Comparison of ENCODE assay signal across 25 mouse cellular contexts in the genomic region with DNA sequence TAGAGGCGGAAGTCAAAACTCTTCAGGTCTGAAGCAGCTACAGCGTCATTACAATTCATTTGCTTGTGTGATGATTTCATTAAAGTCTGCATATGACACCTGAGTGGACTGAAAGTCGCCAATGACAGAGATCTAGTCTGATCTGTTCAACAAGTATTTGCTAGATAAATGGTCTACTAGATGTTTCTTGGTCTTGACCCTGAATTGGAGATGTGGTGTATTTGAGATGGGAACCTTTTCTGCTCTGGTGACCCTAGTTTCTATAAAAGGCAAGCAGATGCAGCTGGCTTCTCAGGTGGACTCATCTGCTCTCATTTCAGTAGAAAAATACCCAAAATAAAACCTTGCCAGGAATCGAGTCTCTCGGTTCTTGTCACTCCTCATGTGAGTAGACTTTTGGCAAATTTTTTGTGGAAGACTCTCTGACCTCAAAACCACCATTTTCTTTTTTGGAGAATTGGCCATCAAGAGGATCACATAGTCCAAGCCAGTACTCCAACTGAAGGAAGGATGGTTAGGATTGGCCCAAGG. TPM values are rescaled to one million over a fixed set of nuclear protein-coding genes. Genes with fewer than 3 reads are reported as not detected.
DNase-seq lines count a peak whose midpoint lies in the region; ATAC-seq and TF ChIP-seq lines count a peak whose summit lies in the region.
"Had no signal": no experiment of that assay in that cellular context is flagged by ENCODE, and none has a peak within 500 bp of the region (broad histone marks: within the 10 kb centered on the region; RNA-seq: fewer than 3 reads in every experiment).

No protein-coding gene starts in this region.

- H3K4me3 ChIP-seq in CH12.LX (replicated peaks in 1 of 3; ENCODE audit: low read depth in 2 of 3, low read length in 2 of 3, poor library complexity in 1 of 3), result no peak overlapping the region
- no peak overlapping the region for H3K4me3 ChIP-seq in neural tube, embryonic 15.5 days (replicated peaks)
- H3K4me3 ChIP-seq in forebrain, embryonic 15.5 days, result no peak overlapping the region
- H3K4me3 ChIP-seq: embryonic facial prominence, embryonic 10.5 days; embryonic facial prominence, embryonic 12.5 days; forebrain, embryonic 13.5 days had no signal

- H3K4me1 ChIP-seq in CH12.LX (ENCODE audit: control insufficient read depth in 1 of 2, insufficient read depth in 2 of 2), result peaks cover 20 to 87% of the 10 kb centered on the region in 2 experiments
- H3K4me1 ChIP-seq in neural tube, embryonic 15.5 days, result no peaks in the 10 kb centered on the region
- H3K4me1 ChIP-seq in forebrain, embryonic 15.5 days, result no peaks in the 10 kb centered on the region
- H3K4me1 ChIP-seq: embryonic facial prominence, embryonic 10.5 days; embryonic facial prominence, embryonic 12.5 days; forebrain, embryonic 13.5 days had no signal

- H3K9ac ChIP-seq in CH12.LX (ENCODE audit: insufficient read depth, low read depth), result no peak overlapping the region
- no peak overlapping the region for H3K9ac ChIP-seq in neural tube, embryonic 15.5 days (replicated peaks)
- H3K9ac ChIP-seq in forebrain, embryonic 15.5 days (replicated peaks), result no peak overlapping the region
- H3K9ac ChIP-seq: embryonic facial prominence, embryonic 12.5 days; forebrain, embryonic 13.5 days had no signal

- no peak for TF ChIP-seq CTCF in CH12.LX (conservative IDR thresholded peaks at IDR 0.05 in 1 of 2, IDR thresholded peaks at IDR 0.05 in 1 of 2; ENCODE audit: low read depth in 2 of 2, low read length in 2 of 2)

- ATAC-seq in neural tube, embryonic 15.5 days (ENCODE audit: low FRiP score), result no peak
- no peak for ATAC-seq in forebrain, embryonic 15.5 days (replicated peaks)
- ATAC-seq: CD4-positive, CD25-positive, alpha-beta regulatory T cell, adult 4 months; forebrain, embryonic 13.5 days; forebrain, embryonic 16.5 days had no signal

- H3K36me3 ChIP-seq in CH12.LX (replicated peaks in 1 of 2; ENCODE audit: control insufficient read depth in 1 of 2, insufficient read depth in 1 of 2, low read length in 1 of 2), result peaks cover 11 to 77% of the 10 kb centered on the region in 2 experiments
- peaks cover 12% of the 10 kb centered on the region for H3K36me3 ChIP-seq in splenic B cell, adult 2 months (ENCODE audit: control insufficient read depth, insufficient read depth, low read length, poor library complexity, severe bottlenecking)
- H3K36me3 ChIP-seq in neural tube, embryonic 15.5 days, result no peaks in the 10 kb centered on the region
- no peaks in the 10 kb centered on the region for H3K36me3 ChIP-seq in forebrain, embryonic 15.5 days
- H3K36me3 ChIP-seq: embryonic facial prominence, embryonic 10.5 days; embryonic facial prominence, embryonic 12.5 days had no signal

- H3K79me2 ChIP-seq in CH12.LX (replicated peaks; ENCODE audit: control insufficient read depth, extremely low read depth, insufficient read depth, poor library complexity, severe bottlenecking), result peaks cover 80% of the 10 kb centered on the region

- peak; percentile 35 to 38 for DNase-seq in spleen, postnatal 36 days (ENCODE audit: low spot score in 2 of 2)
- DNase-seq in spleen, adult 18-20 months, result no peak
- DNase-seq in CH12.LX (ENCODE audit: extremely low read depth), result peak; percentile 56
- DNase-seq in splenic B cell, adult 2 months (ENCODE audit: low read depth, low spot score), result peak; percentile 72
- DNase-seq: adrenal gland, adult 2 months; adrenal gland, postnatal 10 days; adrenal gland, postnatal 25 days; cerebellum, adult 11 months; cerebellum, adult 18-20 months; cerebellum, adult 8-10 months; cerebellum, adult 9-11 months; cerebellum, postnatal 14 days; cerebellum, postnatal 36 days; embryo, embryonic 11 days had no signal

- H3K4me2 ChIP-seq in CH12.LX (ENCODE audit: insufficient read depth, low read depth, poor library complexity, severe bottlenecking), result peak overlapping the region; percentile 50
- H3K4me2 ChIP-seq in neural tube, embryonic 15.5 days, result no peak overlapping the region
- H3K4me2 ChIP-seq in forebrain, embryonic 15.5 days (replicated peaks), result no peak overlapping the region
- H3K4me2 ChIP-seq: embryonic facial prominence, embryonic 12.5 days; forebrain, embryonic 13.5 days had no signal

- no peak for TF ChIP-seq POLR2A in CH12.LX (IDR thresholded peaks at IDR 0.05; ENCODE audit: low read depth, low read length)

- TF ChIP-seq EP300 in CH12.LX (IDR thresholded peaks at IDR 0.05; ENCODE audit: low read length), result peak; percentile 98

- WGBS in neural tube, embryonic 15.5 days, result 88% methylated on average over 5 of the region's 5 CpGs
- WGBS in forebrain, embryonic 15.5 days, result 92% methylated on average over 5 of the region's 5 CpGs

- no peaks in the 10 kb centered on the region for H3K27me3 ChIP-seq in CH12.LX (replicated peaks)
- no peaks in the 10 kb centered on the region for H3K27me3 ChIP-seq in splenic B cell, adult 2 months (ENCODE audit: control insufficient read depth, insufficient read depth, low read length, poor library complexity, severe bottlenecking)
- H3K27me3 ChIP-seq in neural tube, embryonic 15.5 days (replicated peaks), result no peaks in the 10 kb centered on the region
- H3K27me3 ChIP-seq in forebrain, embryonic 15.5 days, result no peaks in the 10 kb centered on the region
- H3K27me3 ChIP-seq: embryonic facial prominence, embryonic 12.5 days; forebrain, embryonic 13.5 days had no signal

- in situ Hi-C loops in CH12.LX (cut with MboI; ENCODE audit: low pct_ligation_motif_present, low pct_unique_long_range_greater_than_20kb, low sequenced_read_pairs), result no loop called here

- dilution Hi-C loops in CH12.LX (cut with MboI; ENCODE audit: extremely low pct_ligation_motif_present, extremely low pct_unique_long_range_greater_than_20kb, low sequenced_read_pairs), result no loop called here

- peak overlapping the region; percentile 36; the same call in 1 of the 2 replicates for H3K27ac ChIP-seq in CH12.LX (ENCODE audit: insufficient read depth, low read depth)
- H3K27ac ChIP-seq in neural tube, embryonic 15.5 days (replicated peaks), result no peak overlapping the region
- no peak overlapping the region for H3K27ac ChIP-seq in forebrain, embryonic 15.5 days (replicated peaks)
- H3K27ac ChIP-seq: embryonic facial prominence, embryonic 10.5 days; embryonic facial prominence, embryonic 12.5 days; forebrain, embryonic 13.5 days had no signal

- TF ChIP-seq RAD21 in CH12.LX (IDR thresholded peaks at IDR 0.05; ENCODE audit: low read depth, low read length), result no peak; the same call in none of the 2 replicates

- no peaks in the 10 kb centered on the region for H3K9me3 ChIP-seq in CH12.LX (replicated peaks; ENCODE audit: low read length)
- no peaks in the 10 kb centered on the region for H3K9me3 ChIP-seq in neural tube, embryonic 15.5 days (replicated peaks)
- no peaks in the 10 kb centered on the region for H3K9me3 ChIP-seq in forebrain, embryonic 15.5 days
- H3K9me3 ChIP-seq: embryonic facial prominence, embryonic 10.5 days; embryonic facial prominence, embryonic 12.5 days; forebrain, embryonic 13.5 days had no signal

TF ChIP-seq in CH12.LX, 34 proteins besides CTCF, POLR2A, EP300 and RAD21 (continues in another document):
- peak; percentile 94 for TF ChIP-seq IRF4 (IDR thresholded peaks at IDR 0.05; ENCODE audit: low read depth, low read length)
- TF ChIP-seq ELF1 (IDR thresholded peaks at IDR 0.05; ENCODE audit: low read depth, low read length), result no peak
- TF ChIP-seq TBP (conservative IDR thresholded peaks at IDR 0.05; ENCODE audit: low read depth, low read length), result no peak
- no peak for TF ChIP-seq CHD1 (IDR thresholded peaks at IDR 0.05; ENCODE audit: low read depth, low read length)
- TF ChIP-seq TCF12 (IDR thresholded peaks at IDR 0.05; ENCODE audit: low read depth, low read length), result peak; percentile 97
- peak; percentile 99 for TF ChIP-seq MEF2A (IDR thresholded peaks at IDR 0.05; ENCODE audit: borderline replicate concordance, low read depth, low read length)
- TF ChIP-seq KAT2A (IDR thresholded peaks at IDR 0.05; ENCODE audit: insufficient replicate concordance, low read length), result 0 out of 2 replicates have a peak, but pooled peaks have one; percentile 53
- TF ChIP-seq CHD2 (IDR thresholded peaks at IDR 0.05; ENCODE audit: low read length), result peak; percentile 50; the same call in 1 of the 2 replicates
- TF ChIP-seq USF1 (IDR thresholded peaks at IDR 0.05; ENCODE audit: low read depth, low read length), result no peak
- no peak for TF ChIP-seq NELFE (IDR thresholded peaks at IDR 0.05; ENCODE audit: low read depth, low read length)
- no peak for TF ChIP-seq UBTF (IDR thresholded peaks at IDR 0.05; ENCODE audit: low read depth, low read length)
- no peak; the same call in 1 of the 2 replicates for TF ChIP-seq RCOR1 (conservative IDR thresholded peaks at IDR 0.05; ENCODE audit: low read depth, low read length)
- peak; percentile 76 for TF ChIP-seq ZNF384 (IDR thresholded peaks at IDR 0.05; ENCODE audit: low read depth, low read length)
- no peak for TF ChIP-seq SMC3 (IDR thresholded peaks at IDR 0.05; ENCODE audit: low read depth, low read length)
- TF ChIP-seq MAX (IDR thresholded peaks at IDR 0.05; ENCODE audit: low read length), result no peak
- TF ChIP-seq SIN3A (IDR thresholded peaks at IDR 0.05; ENCODE audit: low read length), result no peak; the same call in 1 of the 2 replicates
- no peak for TF ChIP-seq POLR2AphosphoS2 (IDR thresholded peaks at IDR 0.05; ENCODE audit: low read depth, low read length)
- no peak for TF ChIP-seq PAX5 (IDR thresholded peaks at IDR 0.05; ENCODE audit: low read length)
- peak; percentile 82 for TF ChIP-seq MAFK (IDR thresholded peaks at IDR 0.05; ENCODE audit: insufficient replicate concordance, low read length)
- TF ChIP-seq ZKSCAN1 (IDR thresholded peaks at IDR 0.05; ENCODE audit: borderline replicate concordance, low read depth, low read length), result no peak
- TF ChIP-seq GABPA (IDR thresholded peaks at IDR 0.05; ENCODE audit: insufficient replicate concordance, low read depth, low read length), result no peak
- no peak for TF ChIP-seq HCFC1 (IDR thresholded peaks at IDR 0.05; ENCODE audit: low read depth, low read length)

RNA-seq across cellular contexts. Expression of a gene that starts 12.2 kb away (rescaled TPM):
- total RNA-seq in CH12.LX (2012; rRNA removed) (87.4 and 108 TPM in 2 replicates), CH12.LX (2014; rRNA removed) (173 and 183 TPM in 2 replicates)
- polyA plus RNA-seq in CH12.LX (2012; ENCODE audit: insufficient read length, low read depth), result 255 and 303 TPM in 2 replicates
- polyA plus RNA-seq in neural tube, embryonic 15.5 days (2015; fragmentation: Nextera tagmentation; extraction: Ambion mirVana), result 0.09 and 0.38 TPM in 2 replicates
- 0.14 TPM in 1 of 2 replicates, not detected in the other for polyA plus RNA-seq in forebrain, embryonic 15.5 days (2015; fragmentation: Nextera tagmentation; extraction: Ambion mirVana)
- total RNA-seq: common myeloid progenitor, adult 5-6 weeks; MEL had no signal
- polyA plus RNA-seq: embryonic facial prominence, embryonic 10.5 days; embryonic facial prominence, embryonic 12.5 days; embryonic facial prominence, embryonic 14.5 days; forebrain, embryonic 11.5 days; forebrain, embryonic 16.5 days had no signal

RNA-seq across cellular contexts. Expression of a gene that starts 52.7 kb away (rescaled TPM):
- total RNA-seq in CH12.LX (2012; rRNA removed) (0.25 TPM in 1 of 2 replicates, not detected in the other), CH12.LX (2014; rRNA removed) (0.26 TPM in 1 of 2 replicates, not detected in the other)
- polyA plus RNA-seq in CH12.LX (2012; ENCODE audit: insufficient read length, low read depth), result 0.97 and 1.1 TPM in 2 replicates
- polyA plus RNA-seq in neural tube, embryonic 15.5 days (2015; fragmentation: Nextera tagmentation; extraction: Ambion mirVana), result 0.70 and 2.1 TPM in 2 replicates
- 0.70 and 1.1 TPM in 2 replicates for polyA plus RNA-seq in forebrain, embryonic 15.5 days (2015; fragmentation: Nextera tagmentation; extraction: Ambion mirVana)
- total RNA-seq: common myeloid progenitor, adult 5-6 weeks; MEL had no signal

Comparison
In these comparisons a context has a peak if more than half of its experiments do, and no peak if none do; other contexts are left out.
1. DNase-seq: peak in spleen, postnatal 36 days (2 of 2), CH12.LX (single experiment) and splenic B cell, adult 2 months (single experiment); none in spleen, adult 18-20 months (0 of 2).
2. RNA of a gene that starts 12.2 kb away (polyA plus RNA-seq): 255 to 303 TPM in CH12.LX; 0.09 to 0.38 TPM in neural tube, embryonic 15.5 days and 0.14 TPM in forebrain, embryonic 15.5 days; every median in the first group is over 100 times any median in the second.